Mouse (Mus musculus): ENCODE results near the gene Ifnk. TPM values are rescaled to one million over a fixed set of nuclear protein-coding genes. Genes with fewer than 3 reads are reported as not detected.

The Ifnk gene
- not detected in 2 replicates for polyA plus RNA-seq (2012; ENCODE audit: insufficient read depth, insufficient read length, missing spikeins)

DNA sequence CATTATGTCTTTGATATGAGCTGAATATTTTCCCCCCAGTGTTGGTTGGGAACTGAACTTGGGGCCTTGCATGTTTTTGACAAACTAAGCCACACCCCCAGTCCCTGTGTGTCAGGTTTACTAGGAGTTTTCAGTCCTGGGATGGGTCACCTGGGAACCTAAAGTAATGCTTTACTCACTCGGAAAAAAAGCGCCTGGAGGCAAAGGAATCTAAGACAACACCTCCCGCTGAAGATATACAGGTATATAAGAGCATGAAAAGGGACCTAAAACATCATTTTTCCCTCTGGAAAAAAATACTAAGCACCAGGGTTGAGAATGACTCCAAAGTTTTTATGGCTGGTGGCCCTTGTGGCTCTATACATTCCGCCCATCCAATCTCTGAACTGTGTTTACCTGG is at the start of gene Ifnk:
Gene Ifnk (plus strand): TSS at position 301 of the 400 bp plus-strand sequence.
- Histone ChIP-seq H3K4me3 (ENCODE audit: insufficient read depth, low read depth, low read length) (no peak within 1 kb of the TSS), H3K27ac (replicated peaks; ENCODE audit: low read depth, low read length) (no peak within 1 kb of the TSS), H3K4me1 (ENCODE audit: control insufficient read depth, insufficient read depth, insufficient read length, low read length) (no peaks in the 10 kb centered on the region)

DNA sequence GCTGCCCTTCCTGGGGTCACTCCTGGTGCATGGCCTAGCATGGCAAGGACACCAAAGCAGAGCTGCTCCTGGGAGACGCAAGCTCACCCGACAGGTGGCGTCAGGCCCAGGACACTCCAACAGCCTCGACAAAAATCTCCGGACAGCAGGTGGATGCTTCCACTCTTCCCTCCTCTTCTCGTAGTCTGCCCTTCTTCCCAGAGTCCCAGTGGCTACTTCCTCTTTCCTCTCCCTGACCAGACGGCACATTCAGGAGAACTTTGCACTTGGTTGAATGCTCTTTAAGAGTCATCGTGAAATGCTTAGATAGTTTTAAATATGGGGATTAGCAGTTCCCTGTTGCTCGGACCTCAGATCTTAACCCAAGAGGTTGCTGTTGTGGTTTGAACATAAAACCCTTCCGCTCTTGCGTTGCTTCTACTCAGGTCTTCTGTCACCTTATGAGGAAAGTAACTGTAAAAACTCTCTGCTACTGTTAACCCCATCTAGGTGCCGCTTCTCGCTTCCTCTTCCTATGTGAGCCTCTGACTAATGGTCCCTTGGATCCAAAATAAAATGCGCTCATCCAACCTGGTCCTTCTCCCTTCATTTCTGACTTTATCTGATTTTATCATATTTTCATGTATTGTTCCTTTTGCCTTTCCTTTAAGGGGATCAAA is 46.6 kb upstream of the Ifnk start:
- Histone ChIP-seq H3K4me1 (ENCODE audit: control insufficient read depth, insufficient read depth, insufficient read length, low read length) (0 out of 2 replicates have a peak, but pooled peaks cover 4% of the 10 kb centered on the region), H3K27ac (replicated peaks; ENCODE audit: low read depth, low read length) (no peak overlapping the region)

DNA sequence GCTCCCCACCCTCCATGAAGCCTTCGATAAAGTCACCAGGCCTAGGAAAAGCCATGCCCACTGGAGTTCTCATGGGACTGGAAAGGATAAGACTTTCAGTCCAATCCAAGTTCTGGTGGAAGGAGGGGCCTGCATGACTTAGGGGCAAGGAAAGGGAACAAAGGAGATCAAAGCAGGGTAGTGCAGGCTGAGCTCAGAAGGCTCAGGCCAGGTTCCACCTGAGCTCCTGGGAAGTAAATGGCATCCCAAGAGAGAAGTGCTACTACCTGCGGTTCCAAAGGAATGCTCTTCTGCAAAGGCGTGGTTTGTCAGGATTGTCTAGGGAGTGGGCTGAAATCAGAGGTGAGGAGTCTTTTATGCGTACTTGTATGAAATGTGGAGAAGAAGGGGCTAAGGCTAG is 39.4 kb upstream of the Ifnk start:
- Histone ChIP-seq H3K4me1 (ENCODE audit: control insufficient read depth, insufficient read depth, insufficient read length, low read length) (peaks cover 3% of the 10 kb centered on the region; the same call in 1 of the 2 replicates), H3K4me3 (ENCODE audit: insufficient read depth, low read depth, low read length) (no peak overlapping the region), H3K27ac (replicated peaks; ENCODE audit: low read depth, low read length) (no peak overlapping the region)

More for the DNA sequence above, 46.6 kb upstream of the Ifnk start:
- H3K4me3 ChIP-seq (ENCODE audit: insufficient read depth, low read depth, low read length), result no peak overlapping the region

DNA sequence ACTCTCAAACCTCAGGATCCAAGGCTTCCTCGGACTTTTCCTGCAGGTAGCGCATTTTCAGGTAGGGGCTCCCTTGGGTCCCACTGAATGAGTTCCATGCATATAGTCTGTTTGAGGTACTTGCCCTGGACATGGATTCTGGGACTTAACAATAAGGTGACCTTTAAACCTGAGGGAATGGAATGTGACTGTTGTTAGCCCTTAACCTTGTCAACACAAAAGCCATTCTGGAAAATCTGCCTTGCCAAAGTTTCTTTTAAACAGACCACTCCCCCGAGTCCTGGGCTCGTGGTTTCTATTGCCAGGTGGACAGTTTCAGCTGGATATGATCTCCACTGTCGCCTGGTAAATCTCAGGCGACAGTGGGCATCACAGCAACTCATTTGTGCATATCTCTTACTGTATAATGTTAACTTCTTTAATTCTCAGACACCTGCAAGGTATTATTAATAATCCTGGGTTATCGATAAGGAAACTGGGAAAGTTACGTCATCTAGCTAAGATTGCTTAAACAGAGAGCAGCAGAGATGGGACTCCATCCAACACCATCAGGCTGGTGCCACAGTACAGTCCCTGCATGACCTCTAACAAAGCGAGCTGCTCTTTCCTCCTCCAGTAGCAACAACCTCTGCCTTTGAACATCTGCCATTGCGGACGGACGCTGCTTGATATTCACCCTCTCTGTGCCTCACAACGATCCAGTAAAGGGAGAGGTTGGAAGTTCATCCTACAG is 38.2 kb upstream of the Ifnk start:
- H3K27ac ChIP-seq (replicated peaks; ENCODE audit: low read depth, low read length), result no peak overlapping the region
- H3K4me3 ChIP-seq (ENCODE audit: insufficient read depth, low read depth, low read length), result no peak overlapping the region
- H3K4me1 ChIP-seq (ENCODE audit: control insufficient read depth, insufficient read depth, insufficient read length, low read length), result peaks cover 3% of the 10 kb centered on the region; the same call in 1 of the 2 replicates

DNA sequence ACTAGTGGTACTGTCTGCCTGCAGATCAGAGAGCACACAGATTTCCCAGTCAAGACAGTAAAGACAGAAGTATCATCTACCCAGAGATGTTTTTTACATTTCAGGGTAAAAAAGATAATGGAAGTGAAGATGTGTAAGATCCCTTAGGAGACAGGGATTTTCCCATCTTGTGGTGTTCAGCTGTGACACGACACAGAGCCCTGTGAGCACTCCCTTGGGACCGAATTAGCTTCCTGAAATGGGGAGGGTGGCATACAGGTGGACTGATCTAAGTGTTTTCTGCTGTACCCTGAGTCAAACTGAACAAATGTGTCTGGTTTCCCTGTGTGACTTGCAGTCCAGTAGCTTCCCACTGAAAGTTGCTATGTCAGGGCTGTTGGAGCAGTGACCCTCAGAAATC is 36.9 kb upstream of the Ifnk start:
- Histone ChIP-seq H3K27ac (replicated peaks; ENCODE audit: low read depth, low read length) (no peak overlapping the region), H3K4me3 (ENCODE audit: insufficient read depth, low read depth, low read length) (no peak overlapping the region), H3K4me1 (ENCODE audit: control insufficient read depth, insufficient read depth, insufficient read length, low read length) (peaks cover 3% of the 10 kb centered on the region; the same call in 1 of the 2 replicates)

DNA sequence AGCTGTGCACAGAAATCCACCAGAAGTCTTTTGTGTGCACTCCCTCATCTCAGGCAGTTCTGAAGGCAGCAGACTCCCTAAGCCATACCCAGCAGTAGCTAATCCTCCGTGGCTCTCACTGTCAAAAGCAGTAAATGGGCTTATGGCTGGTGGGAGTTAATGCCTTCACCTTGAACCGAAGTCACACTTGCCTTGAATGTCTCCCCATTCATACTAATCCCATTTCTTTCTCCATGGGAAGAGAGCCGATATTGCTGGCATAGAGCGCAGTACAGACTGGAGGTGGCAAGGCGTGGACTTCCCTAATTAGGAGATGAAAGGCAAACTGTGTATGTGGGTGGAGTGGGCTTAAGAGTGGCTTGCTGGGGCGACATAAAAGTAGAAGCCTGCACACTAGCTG is 35.9 kb upstream of the Ifnk start:
- Histone ChIP-seq H3K4me1 (ENCODE audit: control insufficient read depth, insufficient read depth, insufficient read length, low read length) (peaks cover 3% of the 10 kb centered on the region; the same call in 1 of the 2 replicates), H3K27ac (replicated peaks; ENCODE audit: low read depth, low read length) (no peak overlapping the region), H3K4me3 (ENCODE audit: insufficient read depth, low read depth, low read length) (no peak overlapping the region)

DNA sequence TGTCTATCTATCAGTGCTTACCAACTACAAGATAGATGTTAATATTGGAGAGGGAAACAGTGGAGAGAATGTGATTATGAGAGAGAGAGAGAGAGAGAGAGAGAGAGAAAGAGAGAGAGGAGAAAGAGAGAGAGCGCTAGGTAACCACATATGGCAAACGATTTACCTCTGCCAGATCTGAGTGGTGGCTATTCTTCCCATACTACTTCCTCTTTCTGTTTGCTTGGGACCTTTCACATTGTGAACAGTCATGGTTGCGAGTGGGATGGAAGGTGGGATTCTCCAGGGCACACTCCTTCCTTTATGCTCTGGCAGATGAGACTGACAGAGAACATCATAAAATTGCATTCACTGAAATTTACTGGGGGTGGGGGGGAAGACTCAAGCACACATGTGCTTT is 34.7 kb upstream of the Ifnk start:
- peaks cover 3% of the 10 kb centered on the region; the same call in 1 of the 2 replicates for H3K4me1 ChIP-seq (ENCODE audit: control insufficient read depth, insufficient read depth, insufficient read length, low read length)
- H3K4me3 ChIP-seq (ENCODE audit: insufficient read depth, low read depth, low read length), result no peak overlapping the region
- no peak overlapping the region for H3K27ac ChIP-seq (replicated peaks; ENCODE audit: low read depth, low read length)

DNA sequence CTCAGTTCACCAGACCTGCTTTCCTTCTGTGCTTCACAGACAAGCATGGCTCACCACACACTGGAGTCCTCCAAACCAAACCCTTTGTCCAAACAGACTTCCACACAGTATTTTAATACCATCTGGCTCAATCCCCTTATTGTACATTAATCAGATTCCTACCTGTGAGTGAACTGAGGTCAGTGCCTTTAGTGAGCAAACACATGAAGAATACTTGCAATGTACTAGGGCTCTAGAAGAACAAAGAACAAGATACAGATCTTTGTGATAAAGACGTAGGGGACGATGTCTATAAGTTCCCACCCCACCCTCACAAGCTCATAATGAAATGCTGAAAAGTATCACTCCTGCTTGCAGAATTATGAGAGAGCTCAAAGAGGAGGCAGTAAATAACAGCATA is 33.0 kb upstream of the Ifnk start:
- H3K4me1 ChIP-seq (ENCODE audit: control insufficient read depth, insufficient read depth, insufficient read length, low read length), result peaks cover 3% of the 10 kb centered on the region; the same call in 1 of the 2 replicates
- no peak overlapping the region for H3K4me3 ChIP-seq (ENCODE audit: insufficient read depth, low read depth, low read length)
- H3K27ac ChIP-seq (replicated peaks; ENCODE audit: low read depth, low read length), result no peak overlapping the region

DNA sequence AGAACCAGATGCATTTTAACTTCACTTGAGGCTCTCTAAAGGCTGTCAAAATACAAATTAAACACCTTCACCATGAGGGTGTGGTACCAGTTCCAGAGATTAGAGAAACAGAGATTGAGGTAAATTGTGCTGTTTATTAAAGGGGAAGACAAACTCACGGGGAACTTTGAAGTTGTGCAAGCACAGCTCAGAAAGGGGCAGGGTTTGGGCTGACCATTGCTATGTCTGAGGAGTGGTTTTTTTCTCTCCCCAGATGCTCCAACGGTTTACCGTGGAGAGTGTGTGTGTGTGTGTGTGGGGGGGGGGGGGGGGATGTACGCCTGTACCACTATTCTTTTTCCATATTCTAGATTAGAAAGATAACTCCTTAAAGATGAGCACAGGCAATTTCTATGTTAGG is 31.7 kb upstream of the Ifnk start:
- no peak overlapping the region for H3K4me3 ChIP-seq (ENCODE audit: insufficient read depth, low read depth, low read length)

DNA sequence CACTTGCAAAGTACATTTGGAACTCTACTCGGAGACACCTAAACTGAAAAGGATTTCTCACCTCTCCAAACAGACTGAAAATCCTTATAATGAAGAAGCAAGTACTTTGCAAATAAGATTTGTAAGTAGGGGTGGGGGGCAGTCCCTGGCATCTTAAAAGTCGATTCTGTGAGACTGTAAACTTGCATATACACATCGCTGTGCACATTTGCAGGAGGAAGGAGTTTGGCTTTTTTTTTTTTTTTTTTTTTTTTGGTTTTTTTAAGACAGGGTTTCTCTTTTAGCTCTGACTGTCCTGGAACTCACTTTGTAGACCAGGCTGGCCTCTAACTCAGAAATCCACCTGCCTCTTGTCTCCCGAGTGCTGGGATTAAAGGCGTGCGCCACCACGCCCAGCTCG is 31.3 kb upstream of the Ifnk start:
- Histone ChIP-seq H3K4me3 (ENCODE audit: insufficient read depth, low read depth, low read length) (no peak overlapping the region), H3K27ac (replicated peaks; ENCODE audit: low read depth, low read length) (no peak overlapping the region), H3K4me1 (ENCODE audit: control insufficient read depth, insufficient read depth, insufficient read length, low read length) (no peaks in the 10 kb centered on the region)

More for the DNA sequence above, 31.7 kb upstream of the Ifnk start:
- Histone ChIP-seq H3K27ac (replicated peaks; ENCODE audit: low read depth, low read length) (no peak overlapping the region), H3K4me1 (ENCODE audit: control insufficient read depth, insufficient read depth, insufficient read length, low read length) (no peaks in the 10 kb centered on the region)

DNA sequence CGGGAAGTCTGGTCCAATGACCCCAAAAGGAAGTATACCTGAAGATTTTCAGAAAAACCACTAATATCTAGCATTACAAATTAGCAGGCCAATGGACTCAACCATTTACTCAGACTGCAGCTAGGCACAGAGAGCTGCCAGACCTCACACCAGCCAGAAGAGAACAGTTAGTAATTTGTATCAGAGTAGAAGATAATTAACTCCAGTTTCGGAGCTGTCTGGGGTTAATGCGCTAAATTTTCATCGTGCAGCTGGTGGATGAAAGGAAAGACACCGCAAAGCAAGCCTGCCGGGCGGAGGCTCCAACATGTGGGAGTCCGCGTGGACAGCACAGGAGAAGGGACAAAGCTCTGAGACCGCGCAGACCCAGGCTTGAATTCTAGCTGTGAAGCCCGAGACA is 30.8 kb upstream of the Ifnk start:
- Histone ChIP-seq H3K4me3 (ENCODE audit: insufficient read depth, low read depth, low read length) (no peak overlapping the region), H3K4me1 (ENCODE audit: control insufficient read depth, insufficient read depth, insufficient read length, low read length) (no peaks in the 10 kb centered on the region), H3K27ac (replicated peaks; ENCODE audit: low read depth, low read length) (no peak overlapping the region)

DNA sequence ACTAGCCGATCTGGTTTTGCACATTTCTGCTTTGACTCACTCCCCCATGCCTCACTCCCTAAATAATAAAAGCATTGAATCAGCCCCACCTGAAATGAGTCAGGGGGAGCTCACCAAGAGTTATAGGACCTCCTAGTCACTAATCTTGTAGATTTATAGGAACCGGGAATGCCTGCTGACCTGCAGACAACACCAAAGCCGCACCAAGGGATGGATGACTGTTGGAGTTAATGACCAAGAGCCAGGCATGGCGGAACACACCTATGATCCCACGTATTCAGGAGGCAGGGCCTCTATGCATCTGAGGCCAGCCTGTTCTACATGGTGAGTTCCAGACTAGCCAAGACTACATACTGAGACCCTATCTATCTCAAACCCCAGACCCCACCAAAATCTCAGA is 28.8 kb upstream of the Ifnk start:
- no peaks in the 10 kb centered on the region for H3K4me1 ChIP-seq (ENCODE audit: control insufficient read depth, insufficient read depth, insufficient read length, low read length)
- no peak overlapping the region for H3K4me3 ChIP-seq (ENCODE audit: insufficient read depth, low read depth, low read length)
- H3K27ac ChIP-seq (replicated peaks; ENCODE audit: low read depth, low read length), result no peak overlapping the region

DNA sequence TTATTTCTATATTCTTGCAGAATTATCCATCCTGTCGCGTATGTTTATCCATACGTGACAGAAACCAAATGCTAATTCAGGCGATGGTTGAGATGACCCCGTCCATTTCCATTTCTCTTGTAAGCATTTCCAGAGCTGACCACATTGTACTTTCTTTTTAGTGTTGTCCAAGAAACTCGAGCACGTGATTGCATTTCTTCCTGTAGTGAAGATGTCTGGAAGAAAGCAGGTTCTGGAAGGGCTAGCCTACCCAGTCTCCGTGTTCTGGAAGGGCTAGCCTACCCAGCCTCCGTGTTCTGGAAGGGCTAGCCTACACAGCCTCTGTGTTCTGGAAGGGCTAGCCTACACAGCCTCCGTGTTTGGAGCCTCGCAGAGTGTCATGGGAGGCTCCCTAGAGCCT is 27.8 kb upstream of the Ifnk start:
- H3K4me3 ChIP-seq (ENCODE audit: insufficient read depth, low read depth, low read length), result no peak overlapping the region
- H3K4me1 ChIP-seq (ENCODE audit: control insufficient read depth, insufficient read depth, insufficient read length, low read length), result no peaks in the 10 kb centered on the region
- H3K27ac ChIP-seq (replicated peaks; ENCODE audit: low read depth, low read length), result no peak overlapping the region

DNA sequence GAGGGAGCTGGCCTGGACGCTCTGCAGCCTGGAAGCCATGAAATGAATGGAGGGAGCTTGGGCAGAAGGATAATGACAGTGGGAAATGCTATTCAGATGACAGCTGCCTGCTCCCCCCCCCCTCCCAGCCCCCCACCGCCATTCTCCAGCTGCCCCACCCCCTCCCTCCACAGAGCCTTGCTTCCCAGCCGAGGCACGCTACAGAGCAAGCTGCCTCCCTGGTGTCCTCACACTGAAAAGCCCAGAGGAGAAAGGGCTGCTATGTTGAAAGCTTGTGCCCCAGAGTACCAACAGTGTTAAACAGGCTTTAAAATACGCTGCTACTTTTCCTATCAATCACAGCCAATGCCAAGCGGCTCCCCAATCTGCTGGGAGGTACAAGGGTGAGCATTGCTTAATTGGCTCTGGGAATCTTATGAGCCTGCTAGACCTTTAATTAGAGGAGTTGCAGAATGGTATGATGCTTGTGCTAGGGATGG is 26.5 kb upstream of the Ifnk start:
- H3K4me3 ChIP-seq (ENCODE audit: insufficient read depth, low read depth, low read length), result no peak overlapping the region

DNA sequence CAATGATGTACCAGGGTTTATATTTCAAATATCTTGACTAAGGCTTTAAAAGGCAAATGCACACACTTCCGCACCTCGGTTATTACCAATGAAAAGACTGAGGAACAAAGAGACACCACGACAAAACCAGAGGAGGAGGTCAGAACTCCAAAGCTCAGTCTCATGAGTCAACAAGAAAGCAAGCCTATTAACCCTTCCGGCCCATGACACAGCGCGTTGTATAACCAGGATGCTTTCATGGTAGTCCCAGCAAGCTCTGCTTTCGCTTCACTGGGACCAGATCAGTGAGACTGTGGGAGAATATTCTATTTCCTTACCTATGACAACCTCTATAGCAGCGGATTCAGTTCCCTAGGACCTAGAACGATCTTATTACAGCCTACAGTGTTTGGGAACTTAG is 25.1 kb upstream of the Ifnk start:
- Histone ChIP-seq H3K4me3 (ENCODE audit: insufficient read depth, low read depth, low read length) (no peak overlapping the region), H3K4me1 (ENCODE audit: control insufficient read depth, insufficient read depth, insufficient read length, low read length) (peaks cover 2% of the 10 kb centered on the region; the same call in 1 of the 2 replicates), H3K27ac (replicated peaks; ENCODE audit: low read depth, low read length) (no peak overlapping the region)

More for the DNA sequence above, 26.5 kb upstream of the Ifnk start:
- peaks cover 2% of the 10 kb centered on the region; the same call in 1 of the 2 replicates for H3K4me1 ChIP-seq (ENCODE audit: control insufficient read depth, insufficient read depth, insufficient read length, low read length)
- no peak overlapping the region for H3K27ac ChIP-seq (replicated peaks; ENCODE audit: low read depth, low read length)
